Mouse (Mus musculus) cerebellum, adult 2 months (tissue): Measurements from ENCODE around the gene Rangap1.
A peak's percentile ranks its signal among the peaks of the same experiment; 100 is the strongest.

ENCODE experiments used
- CTCF ChIP-seq: fragments of 200-500 bp; IDR thresholded peaks from 2 replicates; pipeline ENCODE4 v1.5.1; 2011; ENCODE audit warnings: low read depth, mild to moderate bottlenecking, control low read depth, low read length, moderate library complexity, borderline replicate concordance; ENCODE audit not compliant: insufficient read depth
- POLR2A ChIP-seq: fragments of 200-500 bp; IDR thresholded peaks from 2 replicates; pipeline ENCODE4 v1.6.1; 2011; ENCODE audit warnings: low read length, control low read depth, borderline replicate concordance; ENCODE audit not compliant: insufficient read depth

DNA sequence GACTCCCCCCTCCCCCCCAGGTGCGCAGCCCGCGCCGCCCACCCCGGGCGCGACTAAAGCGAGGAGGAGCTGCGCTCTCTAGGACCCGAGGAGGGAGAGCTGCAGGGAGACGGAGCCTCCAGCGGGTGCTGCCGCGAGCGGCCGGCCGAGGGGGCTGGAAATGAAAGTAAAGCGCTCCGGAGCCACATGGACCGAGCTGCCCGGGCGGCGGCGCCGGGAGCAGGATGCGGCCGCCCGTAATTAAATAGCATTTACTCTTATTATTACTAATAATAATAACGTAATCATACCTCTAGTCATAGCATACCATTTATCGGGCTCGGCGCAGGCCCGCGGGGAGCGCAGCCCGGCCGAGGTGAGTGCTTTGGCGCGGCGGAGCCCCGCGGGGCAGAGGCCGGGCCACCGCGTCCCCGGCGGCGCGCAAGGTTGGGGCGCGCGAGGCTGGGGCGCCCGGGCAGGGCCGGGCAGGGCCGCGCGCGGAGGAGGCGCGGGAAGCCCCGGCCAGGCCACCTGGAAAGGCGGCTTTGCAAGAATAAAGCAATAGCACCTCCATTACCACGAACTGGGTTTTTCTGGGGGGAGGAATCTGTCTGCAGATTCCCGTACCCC, at the start of gene Rangap1, which contains the start of gene Zc3h7b:
- TF ChIP-seq POLR2A (peak; percentile 44; the same call in 1 of the 2 replicates), CTCF (no peak)
